Mouse (Mus musculus) lung, embryonic 16.5 days (tissue): Measurements from ENCODE around the gene Acta2. TPM values are rescaled to one million over a fixed set of nuclear protein-coding genes. Genes with fewer than 3 reads are reported as not detected.

Experiments
- ATAC-seq: fragments of 200-750 bp; cut with Nextera tagmentation; 2 replicates; pipeline ENCODE4 v1.8.0; 2017; ENCODE audit warnings: low read depth, mild to moderate bottlenecking, moderate library complexity
- H3K27ac ChIP-seq: fragments of 300-500 bp; sonication (generic); 2 replicates; pipeline ENCODE4 v1.5.1; 2014; ENCODE audit warnings: mild to moderate bottlenecking, control low read depth, low read length
- H3K27me3 ChIP-seq: fragments of 300-500 bp; sonication (generic); 2 replicates; pipeline ENCODE4 v1.6.1; 2014; ENCODE audit warnings: low read depth, low read length, mixed read lengths; ENCODE audit not compliant: control insufficient read depth, insufficient read depth
- H3K36me3 ChIP-seq: fragments of 300-500 bp; sonication (generic); 2 replicates; pipeline ENCODE4 v1.6.1; 2014; ENCODE audit warnings: low read length; ENCODE audit not compliant: control insufficient read depth, insufficient read depth
- H3K4me1 ChIP-seq: fragments of 300-500 bp; sonication (generic); replicated peaks from 2 replicates; pipeline ENCODE4 v1.6.1; 2014; ENCODE audit warnings: low read length, mixed read lengths; ENCODE audit not compliant: control insufficient read depth, insufficient read depth
- H3K4me2 ChIP-seq: fragments of 300-500 bp; sonication (generic); 2 replicates; pipeline ENCODE4 v1.6.1; 2014; ENCODE audit warnings: low read depth, low read length, control low read depth
- H3K4me3 ChIP-seq: fragments of 300-500 bp; sonication (generic); 2 replicates; pipeline ENCODE4 v1.5.1; 2014; ENCODE audit warnings: mild to moderate bottlenecking, low read length, control low read depth
- H3K9ac ChIP-seq: fragments of 300-500 bp; sonication (generic); 2 replicates; pipeline ENCODE4 v1.6.1; 2014; ENCODE audit warnings: low read length, control low read depth
- H3K9me3 ChIP-seq: fragments of 300-500 bp; sonication (generic); 2 replicates; pipeline ENCODE4 v1.6.1; 2016; ENCODE audit warnings: low read length; ENCODE audit not compliant: control insufficient read depth
- WGBS: fragments of 180-500 bp; shearing (Covaris S2); extraction: QIAGEN DNeasy Blood & Tissue Kit; methylation state at CpG from one replicate; pipeline ENCODE4 v1.1.7; 2014; 5-methylcytosine and 5-hydroxymethylcytosine counted together
- polyA plus RNA-seq: library from polyadenylated mRNA; unstranded; fragments of >200 nt; fragmentation: Nextera tagmentation; extraction: Ambion mirVana; gene quantifications from 2 replicates; pipeline ENCODE4 v1.2.1, GENCODE M21; 2015

Acta2 gene
- polyA plus RNA-seq, 1 experiment from 2014 or later: 737 TPM

DNA sequence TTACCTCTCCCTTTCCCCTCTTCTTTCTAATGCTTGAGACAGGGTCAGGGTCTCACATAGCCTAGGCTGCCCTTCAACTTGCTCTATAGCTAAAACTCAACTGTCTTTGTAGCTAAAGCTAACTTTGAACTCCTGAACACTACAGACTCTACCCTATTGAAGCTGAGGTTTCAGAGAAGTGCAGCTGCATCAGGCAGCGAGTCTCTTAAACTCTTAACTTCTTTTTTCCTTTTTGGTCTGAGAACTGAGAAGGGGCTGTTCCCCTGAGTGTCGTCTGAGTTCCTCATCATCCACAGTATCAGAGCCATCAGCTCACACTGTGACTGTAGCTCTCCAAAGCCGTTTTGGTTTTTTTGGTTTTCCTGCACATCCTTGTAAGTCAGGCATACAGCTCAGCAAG is 37.6 kb downstream of the Acta2 start:
- Histone ChIP-seq H3K9me3 (no peaks in the 10 kb centered on the region), H3K9ac (no peak overlapping the region), H3K4me3 (no peak overlapping the region), H3K4me2 (no peak overlapping the region), H3K4me1 (no peaks in the 10 kb centered on the region; the same call in 1 of the 2 replicates), H3K36me3 (no peaks in the 10 kb centered on the region), H3K27me3 (no peaks in the 10 kb centered on the region), H3K27ac (no peak overlapping the region)
- ATAC-seq: no peak
- WGBS: 67% methylated on average over 3 of the region's 3 CpGs

DNA sequence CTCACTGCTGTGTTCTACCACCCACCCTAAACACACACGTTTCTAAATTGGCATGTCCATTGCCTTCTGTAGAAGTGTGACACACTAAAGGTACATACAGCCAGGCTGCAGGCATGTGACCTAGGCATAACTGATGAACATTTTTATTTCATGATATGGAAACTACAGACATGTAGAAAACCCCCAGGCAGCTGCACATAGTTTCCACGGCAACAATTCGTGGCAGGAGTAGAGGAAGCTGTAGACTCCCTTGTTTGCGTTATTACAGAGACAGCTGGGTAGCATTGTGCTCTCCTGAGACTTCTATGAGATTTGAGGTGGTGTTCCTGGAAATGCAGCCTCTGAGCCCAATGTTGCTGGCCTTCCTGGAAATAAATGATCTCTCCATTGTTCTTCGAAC is 38.4 kb downstream of the Acta2 start:
- no peaks in the 10 kb centered on the region for H3K9me3 ChIP-seq
- H3K4me2 ChIP-seq: no peak overlapping the region
- peaks cover 5% of the 10 kb centered on the region for H3K4me1 ChIP-seq
- no peak overlapping the region for H3K27ac ChIP-seq
- H3K9ac ChIP-seq: no peak overlapping the region
- ATAC-seq: no peak
- no peaks in the 10 kb centered on the region for H3K36me3 ChIP-seq
- 67% methylated on average over 5 of the region's 5 CpGs for WGBS
- H3K27me3 ChIP-seq: no peaks in the 10 kb centered on the region
- no peak overlapping the region for H3K4me3 ChIP-seq

- WGBS: 52% methylated on average over 4 of the region's 4 CpGs
- Histone ChIP-seq H3K4me3 (no peak overlapping the region), H3K9me3 (no peaks in the 10 kb centered on the region), H3K9ac (no peak overlapping the region), H3K27me3 (no peaks in the 10 kb centered on the region), H3K4me2 (no peak overlapping the region), H3K4me1 (peaks cover 10% of the 10 kb centered on the region), H3K27ac (no peak overlapping the region), H3K36me3 (no peaks in the 10 kb centered on the region)
- ATAC-seq: no peak
Observed at GRCm38 (mm10) chr19:34214136-34214535, 41.3 kb downstream of the Acta2 start.

DNA sequence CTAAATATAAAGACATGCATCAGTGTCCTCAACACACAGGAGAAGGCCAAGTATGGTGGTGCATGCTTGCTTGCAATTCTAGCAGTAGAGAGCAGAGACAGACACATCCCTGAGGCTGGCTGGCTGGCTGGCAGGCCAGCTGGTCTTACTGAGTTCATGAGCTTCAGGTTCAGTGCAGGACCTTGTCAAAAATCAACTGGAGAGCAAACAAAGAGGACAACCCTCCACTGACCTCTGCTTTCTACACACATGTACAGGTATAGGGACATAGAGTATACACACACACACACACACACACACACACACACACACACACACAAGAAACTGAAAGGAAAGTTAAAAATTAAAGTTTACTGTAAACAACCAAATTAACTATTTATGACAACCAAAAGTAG is 42.1 kb downstream of the Acta2 start:
- no peak overlapping the region for H3K27ac ChIP-seq
- no peaks in the 10 kb centered on the region for H3K27me3 ChIP-seq
- no peak overlapping the region for H3K9ac ChIP-seq
- no peak overlapping the region for H3K4me3 ChIP-seq
- peaks cover 10% of the 10 kb centered on the region for H3K4me1 ChIP-seq
- H3K9me3 ChIP-seq: no peaks in the 10 kb centered on the region
- no peak overlapping the region for H3K4me2 ChIP-seq
- H3K36me3 ChIP-seq: no peaks in the 10 kb centered on the region
- ATAC-seq: peak; percentile 45; the same call in 1 of the 2 replicates

GRCm38 (mm10) chr19:34212489-34213250 is 42.7 kb downstream of the Acta2 start:
- no peaks in the 10 kb centered on the region for H3K27me3 ChIP-seq
- 55% methylated on average over 12 of the region's 12 CpGs for WGBS
- peak; percentile 81 for ATAC-seq
- H3K27ac ChIP-seq: no peak overlapping the region
- peak overlapping the region; percentile 18; the same call in 1 of the 2 replicates for H3K4me2 ChIP-seq
- H3K9ac ChIP-seq: no peak overlapping the region
- no peak overlapping the region for H3K4me3 ChIP-seq
- no peaks in the 10 kb centered on the region for H3K36me3 ChIP-seq
- H3K9me3 ChIP-seq: no peaks in the 10 kb centered on the region
- H3K4me1 ChIP-seq: peaks cover 10% of the 10 kb centered on the region

- no peak overlapping the region for H3K4me2 ChIP-seq
- WGBS: 36% methylated on average over 2 of the region's 2 CpGs
- no peak overlapping the region for H3K27ac ChIP-seq
- H3K9me3 ChIP-seq: no peaks in the 10 kb centered on the region
- peaks cover 12% of the 10 kb centered on the region for H3K4me1 ChIP-seq
- no peaks in the 10 kb centered on the region for H3K27me3 ChIP-seq
- no peaks in the 10 kb centered on the region for H3K36me3 ChIP-seq
- H3K9ac ChIP-seq: no peak overlapping the region
- no peak overlapping the region for H3K4me3 ChIP-seq
- no peak for ATAC-seq
Observed at GRCm38 (mm10) chr19:34210841-34211240, 44.5 kb downstream of the Acta2 start.

DNA sequence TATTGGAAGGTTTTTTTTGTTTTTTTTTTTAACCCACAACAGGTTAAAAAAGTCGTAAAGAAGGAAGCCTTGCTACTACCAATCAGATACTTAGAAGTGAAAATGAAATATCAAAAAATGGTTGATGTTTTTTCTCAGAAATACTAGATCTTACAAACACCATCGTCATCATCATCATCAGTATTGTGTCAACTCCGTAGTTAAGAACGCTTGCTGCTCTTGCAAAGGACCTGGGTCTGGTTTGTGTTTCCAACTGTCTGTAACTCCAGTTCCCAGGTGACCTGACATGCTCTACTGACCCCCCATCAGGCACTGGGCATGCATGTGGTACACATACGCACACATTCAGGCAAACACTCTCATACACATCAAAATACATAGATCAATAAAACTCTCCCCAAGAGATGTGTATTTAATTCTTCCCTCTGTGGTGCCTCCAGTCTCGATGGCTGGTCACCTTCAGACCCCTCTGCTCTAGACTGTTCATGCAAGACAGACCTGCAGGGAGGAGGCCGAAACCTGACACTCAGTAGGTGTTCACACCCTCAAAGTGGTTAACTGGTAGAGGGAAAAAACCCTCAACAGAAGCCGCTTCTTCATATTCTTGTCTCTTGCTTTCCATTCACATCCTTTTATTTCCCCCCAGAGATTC is 45.3 kb downstream of the Acta2 start:
- no peak for ATAC-seq
- Histone ChIP-seq H3K27ac (no peak overlapping the region), H3K9ac (no peak overlapping the region), H3K27me3 (no peaks in the 10 kb centered on the region), H3K4me3 (no peak overlapping the region), H3K4me2 (no peak overlapping the region), H3K4me1 (peaks cover 12% of the 10 kb centered on the region), H3K36me3 (no peaks in the 10 kb centered on the region), H3K9me3 (no peaks in the 10 kb centered on the region)
- 81% methylated on average over 8 of the region's 8 CpGs for WGBS

DNA sequence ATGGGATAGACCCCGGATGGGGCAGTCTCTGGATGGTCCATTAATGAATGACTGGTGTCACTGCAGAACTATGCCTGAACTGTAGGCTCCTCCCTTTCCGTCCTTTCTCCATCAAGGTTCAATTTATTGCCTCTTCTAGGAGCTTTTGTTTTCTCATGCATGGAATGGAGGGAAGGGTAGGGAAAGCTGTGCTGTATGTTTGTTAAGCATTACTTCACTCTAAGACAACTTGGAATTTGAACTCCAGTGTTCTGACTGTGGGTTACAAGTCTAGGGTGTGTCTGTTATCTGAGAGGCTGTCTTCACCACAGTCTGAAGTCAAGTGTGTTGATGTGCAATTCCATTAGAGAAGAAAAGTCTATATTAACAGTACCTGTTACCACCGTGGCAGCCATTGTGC is 46.4 kb downstream of the Acta2 start:
- no peak overlapping the region for H3K4me3 ChIP-seq
- H3K36me3 ChIP-seq: no peaks in the 10 kb centered on the region
- no peaks in the 10 kb centered on the region for H3K27me3 ChIP-seq
- ATAC-seq: no peak
- no peaks in the 10 kb centered on the region for H3K9me3 ChIP-seq
- H3K4me1 ChIP-seq: peaks cover 12% of the 10 kb centered on the region
- no peak overlapping the region for H3K4me2 ChIP-seq
- no peak overlapping the region for H3K9ac ChIP-seq
- WGBS: 72% methylated on average over 3 of the region's 3 CpGs
- H3K27ac ChIP-seq: no peak overlapping the region

GRCm38 (mm10) chr19:34206760-34207440 is 48.5 kb downstream of the Acta2 start:
- 51% methylated on average over 8 of the region's 8 CpGs for whole genome bisulfite sequencing
- H3K27ac ChIP-seq: 0 out of 2 replicates have a peak overlapping the region, but pooled peaks have one; percentile 41

More at GRCm38 (mm10) chr19:34206760-34207440, 48.5 kb downstream of the Acta2 start:
- Histone ChIP-seq H3K9ac (no peak overlapping the region), H3K4me1 (peaks cover 9% of the 10 kb centered on the region; the same call in 1 of the 2 replicates), H3K27me3 (no peaks in the 10 kb centered on the region), H3K4me2 (no peak overlapping the region), H3K4me3 (no peak overlapping the region), H3K36me3 (no peaks in the 10 kb centered on the region), H3K9me3 (no peaks in the 10 kb centered on the region)
- peak; percentile 85 for ATAC-seq
